Mouse (Mus musculus) kidney, embryonic 14.5 days (tissue): ENCODE results near the gene Pdpk1. TPM values are rescaled to one million over a fixed set of nuclear protein-coding genes. Genes with fewer than 3 reads are reported as not detected.

Source experiments
- ATAC-seq: fragments of 200-750 bp; cut with Nextera tagmentation; 2 replicates; pipeline ENCODE4 v1.8.0; 2017; ENCODE audit warnings: moderate number of reproducible peaks, mild to moderate bottlenecking, moderate TSS enrichment, moderate library complexity; ENCODE audit not compliant: low FRiP score, low TSS enrichment
- H3K27ac ChIP-seq: fragments of 300-500 bp; sonication (generic); 2 replicates; pipeline ENCODE4 v1.5.1; 2014; ENCODE audit warnings: low read depth, mild to moderate bottlenecking, low read length, moderate library complexity, mixed read lengths
- H3K27me3 ChIP-seq: fragments of 300-500 bp; sonication (generic); 2 replicates; pipeline ENCODE4 v1.6.1; 2014; ENCODE audit warnings: mild to moderate bottlenecking, low read length; ENCODE audit not compliant: control insufficient read depth, insufficient read depth
- H3K36me3 ChIP-seq: fragments of 300-500 bp; sonication (generic); 2 replicates; pipeline ENCODE4 v1.6.1; 2014; ENCODE audit warnings: low read length, mixed read lengths; ENCODE audit not compliant: control insufficient read depth, insufficient read depth
- H3K4me1 ChIP-seq: fragments of 300-500 bp; sonication (generic); 2 replicates; pipeline ENCODE4 v1.6.1; 2014; ENCODE audit warnings: low read length, mixed read lengths; ENCODE audit not compliant: control insufficient read depth, insufficient read depth
- H3K4me2 ChIP-seq: fragments of 300-500 bp; sonication (generic); replicated peaks from 2 replicates; pipeline ENCODE4 v1.6.1; 2014; ENCODE audit warnings: low read depth, mild to moderate bottlenecking, low read length
- H3K4me3 ChIP-seq: fragments of 300-500 bp; sonication (generic); 2 replicates; pipeline ENCODE4 v1.5.1; 2014; ENCODE audit warnings: mild to moderate bottlenecking, low read length
- H3K9ac ChIP-seq: fragments of 300-500 bp; sonication (generic); 2 replicates; pipeline ENCODE4 v1.6.1; 2014; ENCODE audit warnings: low read depth, mild to moderate bottlenecking, low read length, moderate library complexity
- H3K9me3 ChIP-seq: fragments of 300-500 bp; sonication (generic); 2 replicates; pipeline ENCODE4 v1.6.1; 2016; ENCODE audit warnings: low read length; ENCODE audit not compliant: control insufficient read depth
- WGBS: fragments of 180-500 bp; shearing (Covaris S2); extraction: QIAGEN DNeasy Blood & Tissue Kit; methylation state at CpG from one replicate; pipeline ENCODE4 v1.1.7; 2014; 5-methylcytosine and 5-hydroxymethylcytosine counted together
- polyA plus RNA-seq: library from polyadenylated mRNA; unstranded; fragments of >200 nt; fragmentation: Nextera tagmentation; extraction: Ambion mirVana; gene quantifications from 2 replicates; pipeline ENCODE4 v1.2.1, GENCODE M21; 2014

Gene Pdpk1
- polyA plus RNA-seq, 1 experiment from 2014 or later = 44.0 TPM

DNA sequence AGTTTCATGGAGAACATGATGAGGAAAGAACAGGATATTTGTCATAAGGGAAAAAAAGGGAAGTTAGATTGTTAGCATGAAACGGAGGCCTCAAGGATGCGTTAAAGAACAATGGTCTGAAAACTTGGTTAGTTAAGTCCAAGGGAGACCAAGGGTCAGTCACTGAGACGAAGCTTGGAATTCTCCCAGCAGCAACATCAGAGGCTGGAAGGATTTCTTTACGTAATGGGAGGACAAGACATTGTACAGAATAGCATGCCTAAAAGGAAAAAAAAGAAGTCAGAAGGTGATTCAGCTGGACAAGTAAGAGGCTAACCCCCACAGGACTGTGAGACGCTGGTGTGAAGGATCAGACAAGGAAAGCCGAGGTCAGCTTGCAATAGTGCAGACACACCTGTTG, 16.4 kb upstream of the Pdpk1 start:
- Histone ChIP-seq H3K36me3 (peaks cover 25% of the 10 kb centered on the region), H3K27me3 (no peaks in the 10 kb centered on the region), H3K9ac (no peak overlapping the region), H3K4me2 (no peak overlapping the region), H3K4me3 (no peak overlapping the region), H3K4me1 (peaks cover 20% of the 10 kb centered on the region), H3K27ac (no peak overlapping the region), H3K9me3 (no peaks in the 10 kb centered on the region)
- WGBS = 88% methylated on average over 6 of the region's 6 CpGs
- ATAC-seq = no peak

- peaks cover 25% of the 10 kb centered on the region for H3K36me3 ChIP-seq
- H3K4me3 ChIP-seq = no peak overlapping the region
- 85% methylated on average over 11 of the region's 11 CpGs for WGBS
- H3K9me3 ChIP-seq = no peaks in the 10 kb centered on the region
- H3K9ac ChIP-seq = no peak overlapping the region
- no peak overlapping the region for H3K27ac ChIP-seq
- no peak for ATAC-seq
- no peaks in the 10 kb centered on the region for H3K27me3 ChIP-seq
- H3K4me1 ChIP-seq = peaks cover 15% of the 10 kb centered on the region
- H3K4me2 ChIP-seq = no peak overlapping the region
Measured at GRCm38 (mm10) chr17:24164566-24165259, 14.0 kb upstream of the Pdpk1 start.

- H3K4me3 ChIP-seq = peak within 1 kb of the TSS; percentile 84
- H3K27ac ChIP-seq = peak within 1 kb of the TSS; percentile 74
- H3K27me3 ChIP-seq = no peaks in the 10 kb centered on the region
- no peaks in the 10 kb centered on the region for H3K9me3 ChIP-seq
- H3K4me2 ChIP-seq = peak within 1 kb of the TSS; percentile 79
- peak; percentile 91 for ATAC-seq
- H3K36me3 ChIP-seq = peaks cover 25% of the 10 kb centered on the region
- peak within 1 kb of the TSS; percentile 74 for H3K9ac ChIP-seq
- peaks cover 15% of the 10 kb centered on the region for H3K4me1 ChIP-seq
- WGBS = under 1% methylated on average over 47 of the region's 47 CpGs
Measured at GRCm38 (mm10) chr17:24163176-24163962, 12.6 kb upstream of the Pdpk1 start, which contains the start of gene Amdhd2. Amdhd2 (minus strand) TSS chr17:24163766.

DNA sequence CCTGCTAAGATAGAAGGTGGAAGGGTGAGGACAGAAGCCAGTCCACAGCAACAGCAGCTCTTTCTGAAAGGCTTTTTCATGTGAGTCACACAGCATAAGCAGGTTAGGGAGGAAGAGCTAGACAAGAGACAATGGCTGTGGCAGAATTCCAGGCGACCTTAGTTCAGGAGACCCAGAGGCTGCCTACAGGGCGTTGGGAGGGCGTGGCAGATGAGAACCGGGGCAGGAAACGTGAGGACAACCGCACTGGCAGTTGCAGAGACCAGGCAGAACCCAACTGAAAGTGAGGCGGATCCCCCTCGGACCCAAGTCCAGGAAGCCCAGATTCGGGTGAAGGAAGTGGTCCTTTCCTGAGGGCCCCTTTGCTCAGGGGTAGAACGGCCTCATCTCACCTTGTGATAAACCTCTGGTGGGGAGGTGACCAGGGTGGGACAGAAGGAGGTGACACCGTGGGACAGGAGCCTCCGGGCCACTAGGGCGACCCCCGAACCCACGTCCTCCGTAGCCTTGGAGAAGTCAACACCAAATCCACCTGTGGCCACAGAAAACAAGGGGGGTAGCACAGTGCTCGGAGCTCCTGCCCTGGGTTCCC, 12.0 kb upstream of the Pdpk1 start:
- Histone ChIP-seq H3K27me3 (no peaks in the 10 kb centered on the region), H3K4me3 (peak overlapping the region; percentile 84), H3K36me3 (peaks cover 23% of the 10 kb centered on the region), H3K4me2 (peak overlapping the region; percentile 79), H3K27ac (no peak overlapping the region; the same call in 1 of the 2 replicates), H3K9ac (peak overlapping the region; percentile 74), H3K9me3 (no peaks in the 10 kb centered on the region), H3K4me1 (peaks cover 9% of the 10 kb centered on the region)
- ATAC-seq = no peak
- 17% methylated on average over 17 of the region's 17 CpGs for WGBS

DNA sequence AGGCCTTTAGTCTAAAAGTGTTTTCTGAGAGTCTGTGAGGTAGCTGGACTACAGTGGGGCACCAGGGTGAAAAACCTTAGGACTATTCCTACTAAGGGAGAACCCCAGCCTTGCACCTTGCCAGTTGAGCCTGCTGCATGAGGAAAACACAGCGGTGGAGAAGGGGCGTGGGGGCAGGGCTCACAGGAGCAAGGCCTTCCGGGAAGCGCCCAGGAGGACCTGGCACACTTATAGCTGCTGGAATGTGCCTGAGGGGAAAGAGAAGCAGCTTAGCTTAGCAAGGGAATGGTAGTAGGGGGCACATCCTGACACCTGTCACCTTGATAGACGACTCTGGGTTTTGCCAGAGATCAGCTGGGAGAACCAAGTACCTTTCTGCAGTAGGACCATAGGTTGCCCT, 10.7 kb upstream of the Pdpk1 start:
- Histone ChIP-seq H3K9ac (no peak overlapping the region), H3K27me3 (no peaks in the 10 kb centered on the region), H3K4me1 (peaks cover 5% of the 10 kb centered on the region), H3K36me3 (peaks cover 16% of the 10 kb centered on the region; the same call in 1 of the 2 replicates), H3K4me2 (no peak overlapping the region), H3K4me3 (no peak overlapping the region), H3K27ac (no peak overlapping the region), H3K9me3 (no peaks in the 10 kb centered on the region)
- ATAC-seq = no peak
- 77% methylated on average over 5 of the region's 5 CpGs for WGBS

- peaks cover 10% of the 10 kb centered on the region; the same call in 1 of the 2 replicates for H3K36me3 ChIP-seq
- no peak overlapping the region for H3K9ac ChIP-seq
- H3K4me3 ChIP-seq = no peak overlapping the region
- no peak overlapping the region for H3K4me2 ChIP-seq
- H3K27me3 ChIP-seq = no peaks in the 10 kb centered on the region
- H3K4me1 ChIP-seq = peaks cover 1% of the 10 kb centered on the region
- no peaks in the 10 kb centered on the region for H3K9me3 ChIP-seq
- WGBS = 98% methylated on average over 4 of the region's 4 CpGs
- ATAC-seq = no peak
- H3K27ac ChIP-seq = no peak overlapping the region
Measured at GRCm38 (mm10) chr17:24157526-24157925, 6.8 kb upstream of the Pdpk1 start.

DNA sequence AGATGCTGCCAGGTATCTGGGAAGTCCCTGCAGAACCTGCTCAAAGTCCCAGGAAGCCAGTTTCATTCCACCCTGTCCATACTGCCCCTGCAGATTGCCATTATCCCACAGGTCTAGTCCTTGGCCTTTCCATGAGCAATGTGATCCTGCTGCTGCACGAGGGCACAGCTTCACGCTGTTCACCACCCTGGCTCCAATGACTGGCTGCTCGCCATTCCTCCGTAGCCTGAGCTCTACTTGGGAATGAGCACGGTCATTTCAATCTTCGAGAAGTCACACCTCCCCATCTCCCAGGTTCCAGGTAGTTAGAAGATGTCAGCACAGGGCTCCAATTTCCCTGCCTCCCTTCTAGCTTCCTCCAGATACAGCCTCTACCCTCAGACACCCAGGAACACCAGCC, 6.4 kb upstream of the Pdpk1 start:
- H3K36me3 ChIP-seq = peaks cover 10% of the 10 kb centered on the region; the same call in 1 of the 2 replicates
- no peaks in the 10 kb centered on the region for H3K27me3 ChIP-seq
- no peak overlapping the region for H3K27ac ChIP-seq
- 87% methylated on average over 6 of the region's 6 CpGs for WGBS
- peaks cover 3% of the 10 kb centered on the region; the same call in 1 of the 2 replicates for H3K4me1 ChIP-seq
- no peak for ATAC-seq
- no peak overlapping the region for H3K4me3 ChIP-seq
- H3K9me3 ChIP-seq = no peaks in the 10 kb centered on the region
- no peak overlapping the region for H3K4me2 ChIP-seq
- H3K9ac ChIP-seq = no peak overlapping the region

DNA sequence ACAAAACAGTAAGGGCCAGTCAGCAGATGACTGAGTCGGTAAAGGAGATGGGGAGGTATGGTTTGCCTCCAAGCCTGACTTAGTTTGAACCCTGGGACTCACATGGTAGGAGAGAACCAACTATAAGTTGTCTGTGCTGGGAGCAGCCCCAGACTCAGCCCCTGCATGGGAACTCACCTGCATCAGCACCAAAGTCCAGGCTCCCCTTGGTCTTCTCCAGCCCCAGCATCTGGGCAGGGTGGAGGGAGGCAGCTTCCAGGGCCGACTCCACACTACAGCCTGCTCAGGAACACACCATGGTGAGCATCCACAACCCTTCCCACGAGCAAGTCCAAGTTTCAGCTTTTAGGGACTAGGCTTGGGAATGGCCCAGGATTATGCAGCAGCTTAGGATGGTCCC, 5.7 kb upstream of the Pdpk1 start:
- Histone ChIP-seq H3K36me3 (peaks cover 10% of the 10 kb centered on the region; the same call in 1 of the 2 replicates), H3K4me2 (no peak overlapping the region), H3K9ac (no peak overlapping the region), H3K27me3 (no peaks in the 10 kb centered on the region), H3K27ac (no peak overlapping the region), H3K9me3 (no peaks in the 10 kb centered on the region), H3K4me1 (peaks cover 8% of the 10 kb centered on the region; the same call in 1 of the 2 replicates), H3K4me3 (no peak overlapping the region)
- no peak for ATAC-seq
- 84% methylated on average over 3 of the region's 3 CpGs for whole genome bisulfite sequencing
